26 mouse cellular contexts compared by ENCODE assay signal in the genomic region with DNA sequence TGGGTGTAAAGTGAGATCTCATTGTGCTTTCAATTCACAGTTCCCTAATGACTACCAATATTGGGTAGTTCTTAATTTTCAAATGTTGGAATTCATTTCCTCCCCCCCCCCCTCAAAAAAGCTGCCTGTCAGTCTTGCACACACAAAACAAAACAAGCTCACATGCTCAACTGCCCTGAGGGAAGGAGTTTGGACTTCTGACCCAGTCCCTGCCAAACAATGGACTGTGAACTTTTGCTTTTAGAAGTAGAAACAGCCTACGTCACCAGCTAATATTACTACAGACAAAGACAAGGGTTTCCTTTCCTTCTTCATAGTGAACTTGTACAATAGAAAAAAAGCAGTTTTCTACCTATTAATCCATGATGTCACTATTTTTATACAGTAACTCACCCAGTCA. TPM values are rescaled to one million over a fixed set of nuclear protein-coding genes. Genes with fewer than 3 reads are reported as not detected.
DNase-seq lines count a peak whose midpoint lies in the region; ATAC-seq and TF ChIP-seq lines count a peak whose summit lies in the region.
"Had no signal": no experiment of that assay in that cellular context is flagged by ENCODE, and none has a peak within 500 bp of the region (broad histone marks: within the 10 kb centered on the region; RNA-seq: fewer than 3 reads in every experiment).

No protein-coding gene starts in this region.

- no peak overlapping the region for H3K27ac ChIP-seq in embryonic facial prominence, embryonic 14.5 days (replicated peaks; ENCODE audit: low read depth, low read length)
- H3K27ac ChIP-seq in embryonic facial prominence, embryonic 10.5 days (replicated peaks), result no peak overlapping the region
- H3K27ac ChIP-seq in kidney, embryonic 15.5 days, result no peak overlapping the region
- H3K27ac ChIP-seq in lung, postnatal 0 days (ENCODE audit: low read length), result no peak overlapping the region
- H3K27ac ChIP-seq: intestine, embryonic 15.5 days; left cerebral cortex, adult 2 months; limb, embryonic 13.5 days; liver, embryonic 14.5 days; midbrain, embryonic 10.5 days; stomach, postnatal 0 days had no signal

- H3K4me1 ChIP-seq in embryonic facial prominence, embryonic 14.5 days (ENCODE audit: control insufficient read depth, insufficient read depth, low read length), result peaks cover 7% of the 10 kb centered on the region
- H3K4me1 ChIP-seq in embryonic facial prominence, embryonic 10.5 days, result peaks cover 26% of the 10 kb centered on the region
- H3K4me1 ChIP-seq in kidney, embryonic 15.5 days, result peaks cover 16% of the 10 kb centered on the region
- 0 out of 2 replicates have a peak, but pooled peaks cover 3% of the 10 kb centered on the region for H3K4me1 ChIP-seq in lung, postnatal 0 days (ENCODE audit: insufficient read depth, low read depth, low read length)

- no peak overlapping the region for H3K4me3 ChIP-seq in embryonic facial prominence, embryonic 14.5 days (ENCODE audit: low read depth, low read length)
- no peak overlapping the region for H3K4me3 ChIP-seq in embryonic facial prominence, embryonic 10.5 days
- H3K4me3 ChIP-seq in kidney, embryonic 15.5 days (replicated peaks), result no peak overlapping the region
- no peak overlapping the region for H3K4me3 ChIP-seq in lung, postnatal 0 days (ENCODE audit: low read depth, low read length)
- H3K4me3 ChIP-seq: intestine, embryonic 15.5 days; left cerebral cortex, adult 2 months; limb, embryonic 13.5 days; midbrain, embryonic 10.5 days; midbrain, embryonic 15.5 days had no signal

- 48% methylated on average over 1 of the region's 1 CpGs for WGBS in embryonic facial prominence, embryonic 14.5 days
- WGBS in embryonic facial prominence, embryonic 10.5 days, result 52% methylated on average over 1 of the region's 1 CpGs
- WGBS in kidney, embryonic 15.5 days, result 63% methylated on average over 1 of the region's 1 CpGs
- 78% methylated on average over 1 of the region's 1 CpGs for WGBS in lung, postnatal 0 days

- DNase-seq in embryonic facial prominence, embryonic 14.5 days (ENCODE audit: low spot score), result peak; percentile 31
- no peak for DNase-seq in embryonic facial prominence, embryonic 10.5 days (ENCODE audit: low spot score)
- peak; percentile 41 for DNase-seq in kidney, adult 18-20 months
- peak; percentile 88 for DNase-seq in adipocyte (ENCODE audit: low spot score)
- peak; percentile 30 for DNase-seq in kidney, postnatal 10 days
- DNase-seq in lung, postnatal 0 days (ENCODE audit: low spot score), result no peak
- DNase-seq: adrenal gland, postnatal 14 days; cerebellum, adult 18-20 months; cerebellum, postnatal 10 days; gastrocnemius, postnatal 14 days; lung, embryonic 14.5 days; spleen, adult 18-20 months; thymus, adult 18-20 months; thymus, postnatal 25 days had no signal

- TF ChIP-seq EP300 in lung, postnatal 0 days (IDR thresholded peaks at IDR 0.05), result no peak

- H3K27me3 ChIP-seq in embryonic facial prominence, embryonic 14.5 days (replicated peaks; ENCODE audit: control insufficient read depth, insufficient read depth, low read length), result no peaks in the 10 kb centered on the region
- no peaks in the 10 kb centered on the region for H3K27me3 ChIP-seq in embryonic facial prominence, embryonic 10.5 days (replicated peaks; ENCODE audit: low read depth, poor library complexity, severe bottlenecking)
- H3K27me3 ChIP-seq in kidney, embryonic 15.5 days, result no peaks in the 10 kb centered on the region
- H3K27me3 ChIP-seq in lung, postnatal 0 days (replicated peaks; ENCODE audit: insufficient read depth, low read length), result no peaks in the 10 kb centered on the region
- H3K27me3 ChIP-seq: intestine, embryonic 15.5 days; limb, embryonic 13.5 days; midbrain, embryonic 15.5 days; Patski had no signal

- H3K4me2 ChIP-seq in embryonic facial prominence, embryonic 14.5 days (ENCODE audit: low read depth, low read length), result no peak overlapping the region
- no peak overlapping the region for H3K4me2 ChIP-seq in kidney, embryonic 15.5 days
- H3K4me2 ChIP-seq in lung, postnatal 0 days (replicated peaks; ENCODE audit: low read depth, low read length), result no peak overlapping the region
- H3K4me2 ChIP-seq: intestine, embryonic 15.5 days; limb, embryonic 13.5 days; lung, embryonic 14.5 days; midbrain, embryonic 15.5 days had no signal

- no peaks in the 10 kb centered on the region for H3K9me3 ChIP-seq in embryonic facial prominence, embryonic 14.5 days (ENCODE audit: control insufficient read depth, low read length)
- no peaks in the 10 kb centered on the region for H3K9me3 ChIP-seq in embryonic facial prominence, embryonic 10.5 days
- H3K9me3 ChIP-seq in kidney, embryonic 15.5 days (replicated peaks), result no peaks in the 10 kb centered on the region
- H3K9me3 ChIP-seq in lung, postnatal 0 days (ENCODE audit: low read length), result no peaks in the 10 kb centered on the region
- H3K9me3 ChIP-seq: intestine, embryonic 15.5 days; limb, embryonic 13.5 days; midbrain, embryonic 10.5 days; midbrain, embryonic 15.5 days had no signal

- no peak for ATAC-seq in embryonic facial prominence, embryonic 14.5 days (ENCODE audit: low read depth)
- no peak for ATAC-seq in kidney, embryonic 15.5 days (replicated peaks; ENCODE audit: low FRiP score)
- ATAC-seq in lung, postnatal 0 days, result no peak
- ATAC-seq in CD4-positive, CD25-positive, alpha-beta regulatory T cell, adult 4 months, result no peak
- ATAC-seq: forebrain, embryonic 14.5 days; hindbrain, postnatal 0 days; intestine, embryonic 15.5 days; midbrain, embryonic 15.5 days; Patski had no signal

- H3K36me3 ChIP-seq in embryonic facial prominence, embryonic 14.5 days (ENCODE audit: control insufficient read depth, insufficient read depth, low read length), result no peaks in the 10 kb centered on the region
- H3K36me3 ChIP-seq in embryonic facial prominence, embryonic 10.5 days (replicated peaks), result no peaks in the 10 kb centered on the region
- no peaks in the 10 kb centered on the region for H3K36me3 ChIP-seq in kidney, embryonic 15.5 days
- H3K36me3 ChIP-seq in lung, postnatal 0 days (ENCODE audit: insufficient read depth, low read length), result no peaks in the 10 kb centered on the region
- H3K36me3 ChIP-seq: intestine, embryonic 15.5 days; limb, embryonic 13.5 days; midbrain, embryonic 10.5 days; midbrain, embryonic 15.5 days had no signal

- no peak overlapping the region for H3K9ac ChIP-seq in embryonic facial prominence, embryonic 14.5 days (ENCODE audit: low read depth, low read length)
- no peak overlapping the region for H3K9ac ChIP-seq in kidney, embryonic 15.5 days
- no peak overlapping the region for H3K9ac ChIP-seq in lung, postnatal 0 days (replicated peaks; ENCODE audit: low read depth)
- H3K9ac ChIP-seq: intestine, embryonic 15.5 days; limb, embryonic 13.5 days; liver, embryonic 14.5 days; lung, embryonic 14.5 days; midbrain, embryonic 15.5 days had no signal

- no peak for TF ChIP-seq CTCF in lung, postnatal 0 days (IDR thresholded peaks at IDR 0.05)

RNA-seq across cellular contexts. Expression of gene Myh10, which starts 2.1 kb away (rescaled TPM):
- polyA plus RNA-seq in embryonic facial prominence, embryonic 14.5 days (2014; fragmentation: Nextera tagmentation; extraction: Ambion mirVana), result 103 and 117 TPM in 2 replicates
- polyA plus RNA-seq in embryonic facial prominence, embryonic 10.5 days (2016; fragmentation: Nextera tagmentation; extraction: Ambion mirVana), result 161 and 164 TPM in 2 replicates
- polyA plus RNA-seq in kidney, embryonic 15.5 days (2015; fragmentation: Nextera tagmentation; extraction: Ambion mirVana), result 130 and 137 TPM in 2 replicates
- polyA plus RNA-seq in lung, postnatal 0 days (2015; fragmentation: Nextera tagmentation; extraction: Ambion mirVana), result 51.8 and 60.5 TPM in 2 replicates
- 1 to 10 TPM; 1.5 to 5.2 TPM for polyA plus RNA-seq in CD4-positive, CD25-positive, alpha-beta regulatory T cell, adult 4 months (2017; shearing (Covaris generic))

Comparison
In these comparisons a context has a peak if more than half of its experiments do, and no peak if none do; other contexts are left out.
1. DNase-seq: peak in embryonic facial prominence, embryonic 14.5 days (single experiment), kidney, adult 18-20 months (single experiment), adipocyte (single experiment) and kidney, postnatal 10 days (single experiment); none in embryonic facial prominence, embryonic 10.5 days (single experiment) and lung, postnatal 0 days (single experiment).